Mouse (Mus musculus) retina, postnatal 7 days (tissue): ENCODE measurements at regions not wholly inside any gene's neighbourhood (a gene's known extent, or its start where the extent isn't known, plus 50 kb on each side); places are given as distances from the start of the nearest gene placed in this dataset.

ENCODE experiments used
- DNase-seq: peaks from one replicate; pipeline ENCODE4 v3.0.0-alpha.2; 2012; ENCODE audit warnings: low read depth, low spot score

GRCm38 (mm10) chr4:8956312-8957022 lies 717.6 kb upstream of the Car8 start:
- no peak for DNase-seq

GRCm38 (mm10) chr4:8955306-8955705 lies 716.5 kb upstream of the Car8 start:
- no peak for DNase-seq

- no peak for DNase-seq
Measured at GRCm38 (mm10) chr4:8954356-8954914, 715.6 kb upstream of the Car8 start.

GRCm38 (mm10) chr4:8953181-8953580 lies 714.3 kb upstream of the Car8 start:
- DNase-seq, result no peak

GRCm38 (mm10) chr4:8949951-8950350 lies 711.1 kb upstream of the Car8 start:
- DNase-seq, result no peak

- no peak for DNase-seq
Measured at GRCm38 (mm10) chr4:8949537-8949936, 710.7 kb upstream of the Car8 start.

GRCm38 (mm10) chr4:8945116-8945515 lies 706.3 kb upstream of the Car8 start:
- DNase-seq, result no peak

GRCm38 (mm10) chr4:8943080-8943479 lies 704.2 kb upstream of the Car8 start:
- DNase-seq, result no peak

- DNase-seq, result no peak
Measured at GRCm38 (mm10) chr4:8938948-8939411, 700.1 kb upstream of the Car8 start.

- DNase-seq, result no peak
Measured at GRCm38 (mm10) chr4:8935899-8936298, 697.1 kb upstream of the Car8 start.

GRCm38 (mm10) chr4:8934541-8934940 lies 695.7 kb upstream of the Car8 start:
- DNase-seq, result no peak

GRCm38 (mm10) chr4:8929346-8929745 lies 690.5 kb upstream of the Car8 start:
- no peak for DNase-seq

GRCm38 (mm10) chr4:8928551-8929305 lies 689.9 kb upstream of the Car8 start:
- DNase-seq, result no peak

GRCm38 (mm10) chr4:8927276-8927906 lies 688.5 kb upstream of the Car8 start:
- DNase-seq, result no peak

- DNase-seq, result no peak
Measured at GRCm38 (mm10) chr4:8926642-8927275, 687.9 kb upstream of the Car8 start.

- DNase-seq, result no peak
Measured at GRCm38 (mm10) chr4:8922695-8923363, 684.0 kb upstream of the Car8 start.

- no peak for DNase-seq
Measured at GRCm38 (mm10) chr4:8921477-8922385, 682.9 kb upstream of the Car8 start.

GRCm38 (mm10) chr4:8920306-8920705 lies 681.5 kb upstream of the Car8 start:
- no peak for DNase-seq

- DNase-seq, result no peak
Measured at GRCm38 (mm10) chr4:8919366-8919984, 680.6 kb upstream of the Car8 start.
